Mouse (Mus musculus): Measurements from ENCODE around the gene Psmc5. TPM values are rescaled to one million over a fixed set of nuclear protein-coding genes. Genes with fewer than 3 reads are reported as not detected.

The Psmc5 gene
- polyA plus RNA-seq (2014; fragmentation: Nextera tagmentation; extraction: Ambion mirVana): 368 and 384 TPM in 2 replicates

GRCm38 (mm10) chr11:106255685-106256451 lies at the start of gene Psmc5, which contains the start of gene Ftsj3:
Psmc5 (plus strand) TSS chr11:106256154.
Ftsj3 (minus strand) TSS chr11:106256079.
- peak within 1 kb of the TSS; percentile 72 for H3K4me2 ChIP-seq (ENCODE audit: low read depth, low read length, severe bottlenecking)
- H3K27ac ChIP-seq (ENCODE audit: low read depth, low read length): peak within 1 kb of the TSS; percentile 43; the same call in 1 of the 2 replicates
- H3K27me3 ChIP-seq (ENCODE audit: control insufficient read depth, insufficient read depth, low read length): no peaks in the 10 kb centered on the region
- DNase-seq (ENCODE audit: low spot score) (peak; percentile 96), ATAC-seq (replicated peaks; ENCODE audit: low FRiP score) (peak; percentile 94)
- peak within 1 kb of the TSS; percentile 86 for H3K9ac ChIP-seq (ENCODE audit: low read length)
- peak within 1 kb of the TSS; percentile 78 for H3K4me3 ChIP-seq (ENCODE audit: low read depth, low read length)
- peaks cover 13% of the 10 kb centered on the region for H3K4me1 ChIP-seq (replicated peaks; ENCODE audit: control insufficient read depth, insufficient read depth, low read length)
- peaks cover 4% of the 10 kb centered on the region; the same call in 1 of the 2 replicates for H3K36me3 ChIP-seq (ENCODE audit: control insufficient read depth, insufficient read depth, low read length)
- under 1% methylated on average over 42 of the region's 42 CpGs for WGBS
- no peaks in the 10 kb centered on the region for H3K9me3 ChIP-seq (ENCODE audit: control insufficient read depth, low read length)

DNA sequence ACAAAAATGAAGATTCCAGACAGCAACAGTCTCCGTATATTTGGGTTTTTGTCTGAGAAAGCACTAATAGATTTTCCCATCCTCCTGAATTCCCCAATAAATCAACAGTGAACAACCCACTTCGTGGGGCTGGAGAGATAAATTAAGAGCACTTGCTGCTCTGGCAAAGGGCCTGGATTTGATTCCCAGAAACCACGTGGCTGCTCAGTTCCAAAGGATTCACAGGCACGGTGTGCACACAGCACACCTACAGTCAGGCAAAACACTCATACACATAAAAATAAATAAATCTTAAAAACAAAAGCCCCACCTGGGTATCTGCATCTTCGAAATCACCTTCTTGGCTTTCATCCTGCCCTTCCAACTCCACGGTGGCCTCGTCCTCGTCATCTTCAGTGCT lies 43.2 kb upstream of the Psmc5 start:
- ATAC-seq (replicated peaks; ENCODE audit: low FRiP score): no peak
- H3K9me3 ChIP-seq (ENCODE audit: control insufficient read depth, low read length): no peaks in the 10 kb centered on the region

GRCm38 (mm10) chr11:106214856-106215255 lies 41.1 kb upstream of the Psmc5 start:
- Histone ChIP-seq H3K4me1 (replicated peaks; ENCODE audit: control insufficient read depth, insufficient read depth, low read length) (peaks cover 7% of the 10 kb centered on the region; the same call in 1 of the 2 replicates), H3K36me3 (ENCODE audit: control insufficient read depth, insufficient read depth, low read length) (no peaks in the 10 kb centered on the region), H3K4me2 (ENCODE audit: low read depth, low read length, severe bottlenecking) (peak overlapping the region; percentile 74; the same call in 1 of the 2 replicates), H3K4me3 (ENCODE audit: low read depth, low read length) (peak overlapping the region; percentile 98; the same call in 1 of the 2 replicates), H3K27me3 (ENCODE audit: control insufficient read depth, insufficient read depth, low read length) (no peaks in the 10 kb centered on the region), H3K9me3 (ENCODE audit: control insufficient read depth, low read length) (no peaks in the 10 kb centered on the region), H3K27ac (ENCODE audit: low read depth, low read length) (no peak overlapping the region), H3K9ac (ENCODE audit: low read length) (peak overlapping the region; percentile 92; the same call in 1 of the 2 replicates)
- 93% methylated on average over 5 of the region's 5 CpGs for WGBS
- ATAC-seq (replicated peaks; ENCODE audit: low FRiP score): no peak
- no peak for DNase-seq (ENCODE audit: low spot score)

More for the DNA sequence above, 43.2 kb upstream of the Psmc5 start:
- Histone ChIP-seq H3K4me1 (replicated peaks; ENCODE audit: control insufficient read depth, insufficient read depth, low read length) (peaks cover 5% of the 10 kb centered on the region; the same call in 1 of the 2 replicates), H3K9ac (ENCODE audit: low read length) (no peak overlapping the region), H3K27me3 (ENCODE audit: control insufficient read depth, insufficient read depth, low read length) (no peaks in the 10 kb centered on the region), H3K27ac (ENCODE audit: low read depth, low read length) (no peak overlapping the region), H3K36me3 (ENCODE audit: control insufficient read depth, insufficient read depth, low read length) (peaks cover 3% of the 10 kb centered on the region; the same call in 1 of the 2 replicates), H3K4me2 (ENCODE audit: low read depth, low read length, severe bottlenecking) (no peak overlapping the region), H3K4me3 (ENCODE audit: low read depth, low read length) (no peak overlapping the region)
- 96% methylated on average over 8 of the region's 8 CpGs for WGBS
- no peak for DNase-seq (ENCODE audit: low spot score)

- no peaks in the 10 kb centered on the region for H3K27me3 ChIP-seq (ENCODE audit: control insufficient read depth, insufficient read depth, low read length)
- H3K4me3 ChIP-seq (ENCODE audit: low read depth, low read length): peak overlapping the region; percentile 98
- WGBS: 36% methylated on average over 7 of the region's 7 CpGs
- H3K4me1 ChIP-seq (replicated peaks; ENCODE audit: control insufficient read depth, insufficient read depth, low read length): peaks cover 7% of the 10 kb centered on the region; the same call in 1 of the 2 replicates
- DNase-seq (ENCODE audit: low spot score) (no peak), ATAC-seq (replicated peaks; ENCODE audit: low FRiP score) (no peak)
- H3K27ac ChIP-seq (ENCODE audit: low read depth, low read length): no peak overlapping the region
- no peaks in the 10 kb centered on the region for H3K36me3 ChIP-seq (ENCODE audit: control insufficient read depth, insufficient read depth, low read length)
- H3K9me3 ChIP-seq (ENCODE audit: control insufficient read depth, low read length): no peaks in the 10 kb centered on the region
- H3K4me2 ChIP-seq (ENCODE audit: low read depth, low read length, severe bottlenecking): peak overlapping the region; percentile 74
- H3K9ac ChIP-seq (ENCODE audit: low read length): peak overlapping the region; percentile 92
Observed at GRCm38 (mm10) chr11:106215450-106215859, 40.5 kb upstream of the Psmc5 start.

DNA sequence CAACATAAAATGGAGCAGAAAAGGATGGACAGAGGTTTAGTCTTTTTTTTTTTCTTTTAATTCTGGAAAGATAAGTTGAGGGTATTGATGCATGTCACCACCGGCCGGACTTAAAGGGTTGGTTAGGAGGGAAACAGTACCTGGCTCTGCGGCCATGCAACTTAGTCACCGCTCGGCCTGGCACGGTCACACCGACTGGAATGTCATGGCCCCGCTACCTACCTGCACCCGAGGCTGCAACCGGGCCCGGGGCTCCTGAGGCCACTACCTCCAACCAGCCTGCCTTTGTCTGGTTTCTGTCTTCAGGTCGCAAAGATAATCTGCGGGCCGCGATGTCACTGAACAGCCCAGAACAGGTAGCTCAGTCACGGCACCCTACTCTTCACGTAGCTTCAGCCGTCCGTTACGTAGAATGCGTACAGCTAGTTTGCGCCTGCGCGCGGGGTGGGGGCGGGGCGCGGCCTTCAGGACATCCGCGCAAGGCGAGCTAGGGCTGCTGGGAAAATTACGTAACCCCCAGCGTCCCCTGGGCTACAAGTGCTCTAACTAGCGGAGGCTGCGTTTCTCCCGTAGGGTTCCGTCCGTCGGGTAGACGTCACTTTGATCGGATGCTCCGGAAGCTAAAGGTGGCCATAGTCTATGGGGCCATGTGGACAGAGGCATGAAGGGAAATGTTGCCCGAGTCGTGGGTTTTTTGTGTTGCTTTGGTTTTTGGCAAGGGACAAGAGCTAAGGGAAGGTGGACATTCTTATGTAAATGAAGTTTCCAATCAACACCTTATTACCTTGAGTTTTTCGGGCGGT lies 39.8 kb upstream of the Psmc5 start, which contains the start of gene Ccdc47:
Ccdc47 (minus strand) TSS at position 418 of the 803 bp plus-strand sequence.
- Histone ChIP-seq H3K4me3 (ENCODE audit: low read depth, low read length) (peak within 1 kb of the TSS; percentile 98), H3K4me2 (ENCODE audit: low read depth, low read length, severe bottlenecking) (peak within 1 kb of the TSS; percentile 74), H3K4me1 (replicated peaks; ENCODE audit: control insufficient read depth, insufficient read depth, low read length) (peaks cover 7% of the 10 kb centered on the region; the same call in 1 of the 2 replicates), H3K9ac (ENCODE audit: low read length) (peak within 1 kb of the TSS; percentile 92), H3K36me3 (ENCODE audit: control insufficient read depth, insufficient read depth, low read length) (no peaks in the 10 kb centered on the region), H3K27ac (ENCODE audit: low read depth, low read length) (peak within 1 kb of the TSS; percentile 94), H3K27me3 (ENCODE audit: control insufficient read depth, insufficient read depth, low read length) (no peaks in the 10 kb centered on the region), H3K9me3 (ENCODE audit: control insufficient read depth, low read length) (no peaks in the 10 kb centered on the region)
- under 1% methylated on average over 46 of the region's 46 CpGs for WGBS
- DNase-seq (ENCODE audit: low spot score) (peak; percentile 97), ATAC-seq (replicated peaks; ENCODE audit: low FRiP score) (peak; percentile 97)

DNA sequence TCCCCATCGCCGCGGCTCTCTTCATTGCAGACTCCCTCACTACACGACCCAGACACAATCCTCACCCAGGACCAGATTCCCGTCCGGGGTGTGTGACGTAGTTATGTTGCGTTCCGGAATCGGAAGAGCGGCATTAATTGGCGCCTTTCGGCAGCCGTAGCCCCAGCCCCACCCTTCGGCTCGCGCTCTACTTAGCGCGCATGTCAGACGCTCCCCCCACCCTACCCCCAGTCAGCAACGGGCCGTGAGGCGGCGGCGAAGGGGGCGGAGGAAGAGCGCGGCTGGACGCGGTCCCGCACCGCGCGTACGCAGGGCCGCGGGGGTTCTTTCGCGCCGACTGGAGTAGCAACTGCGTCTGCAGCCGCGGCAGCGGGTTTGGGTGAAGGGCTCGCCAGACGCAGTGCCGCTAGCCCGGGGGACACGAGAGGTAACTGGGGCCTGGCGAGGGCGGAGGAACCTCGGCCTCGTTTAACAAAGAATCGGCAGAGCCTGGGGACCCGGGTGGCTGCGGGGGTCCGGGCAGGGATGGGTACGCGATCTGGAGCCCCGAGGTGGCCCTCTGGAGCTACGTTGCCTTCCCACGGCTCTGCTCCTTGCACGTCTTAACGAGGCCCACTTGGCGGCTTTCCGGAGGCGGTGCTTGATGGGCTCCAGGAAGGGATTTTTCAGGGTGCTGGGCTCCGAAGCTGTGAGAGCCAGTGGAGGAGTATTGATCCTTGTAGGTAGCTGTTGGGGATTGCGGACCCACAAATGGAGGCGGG lies 39.0 kb upstream of the Psmc5 start, which contains the start of gene Ddx42:
Ddx42 (plus strand) TSS at position 197 of the 761 bp plus-strand sequence.
- Histone ChIP-seq H3K27ac (ENCODE audit: low read depth, low read length) (peak within 1 kb of the TSS; percentile 94), H3K27me3 (ENCODE audit: control insufficient read depth, insufficient read depth, low read length) (no peaks in the 10 kb centered on the region), H3K36me3 (ENCODE audit: control insufficient read depth, insufficient read depth, low read length) (no peaks in the 10 kb centered on the region), H3K4me3 (ENCODE audit: low read depth, low read length) (peak within 1 kb of the TSS; percentile 98), H3K4me1 (replicated peaks; ENCODE audit: control insufficient read depth, insufficient read depth, low read length) (peaks cover 7% of the 10 kb centered on the region; the same call in 1 of the 2 replicates), H3K4me2 (ENCODE audit: low read depth, low read length, severe bottlenecking) (peak within 1 kb of the TSS; percentile 74), H3K9me3 (ENCODE audit: control insufficient read depth, low read length) (no peaks in the 10 kb centered on the region), H3K9ac (ENCODE audit: low read length) (peak within 1 kb of the TSS; percentile 92)
- ATAC-seq (replicated peaks; ENCODE audit: low FRiP score): peak; percentile 94
- DNase-seq (ENCODE audit: low spot score): peak; percentile 95
- WGBS: under 1% methylated on average over 70 of the region's 70 CpGs

- DNase-seq (ENCODE audit: low spot score): no peak
- ATAC-seq (replicated peaks; ENCODE audit: low FRiP score): no peak
- H3K9ac ChIP-seq (ENCODE audit: low read length): no peak overlapping the region
- H3K9me3 ChIP-seq (ENCODE audit: control insufficient read depth, low read length): no peaks in the 10 kb centered on the region
- no peak overlapping the region for H3K27ac ChIP-seq (ENCODE audit: low read depth, low read length)
- H3K4me1 ChIP-seq (replicated peaks; ENCODE audit: control insufficient read depth, insufficient read depth, low read length): peaks cover 2% of the 10 kb centered on the region; the same call in 1 of the 2 replicates
- WGBS: 96% methylated on average over 3 of the region's 3 CpGs
- H3K36me3 ChIP-seq (ENCODE audit: control insufficient read depth, insufficient read depth, low read length): no peaks in the 10 kb centered on the region; the same call in 1 of the 2 replicates
- H3K4me3 ChIP-seq (ENCODE audit: low read depth, low read length): no peak overlapping the region
- no peaks in the 10 kb centered on the region for H3K27me3 ChIP-seq (ENCODE audit: control insufficient read depth, insufficient read depth, low read length)
- H3K4me2 ChIP-seq (ENCODE audit: low read depth, low read length, severe bottlenecking): no peak overlapping the region
Observed at GRCm38 (mm10) chr11:106220603-106221002, 35.4 kb upstream of the Psmc5 start.

Data from forebrain, embryonic 11.5 days (tissue).